ENCODE assay signal across 9 mouse cellular contexts in the genomic region with DNA sequence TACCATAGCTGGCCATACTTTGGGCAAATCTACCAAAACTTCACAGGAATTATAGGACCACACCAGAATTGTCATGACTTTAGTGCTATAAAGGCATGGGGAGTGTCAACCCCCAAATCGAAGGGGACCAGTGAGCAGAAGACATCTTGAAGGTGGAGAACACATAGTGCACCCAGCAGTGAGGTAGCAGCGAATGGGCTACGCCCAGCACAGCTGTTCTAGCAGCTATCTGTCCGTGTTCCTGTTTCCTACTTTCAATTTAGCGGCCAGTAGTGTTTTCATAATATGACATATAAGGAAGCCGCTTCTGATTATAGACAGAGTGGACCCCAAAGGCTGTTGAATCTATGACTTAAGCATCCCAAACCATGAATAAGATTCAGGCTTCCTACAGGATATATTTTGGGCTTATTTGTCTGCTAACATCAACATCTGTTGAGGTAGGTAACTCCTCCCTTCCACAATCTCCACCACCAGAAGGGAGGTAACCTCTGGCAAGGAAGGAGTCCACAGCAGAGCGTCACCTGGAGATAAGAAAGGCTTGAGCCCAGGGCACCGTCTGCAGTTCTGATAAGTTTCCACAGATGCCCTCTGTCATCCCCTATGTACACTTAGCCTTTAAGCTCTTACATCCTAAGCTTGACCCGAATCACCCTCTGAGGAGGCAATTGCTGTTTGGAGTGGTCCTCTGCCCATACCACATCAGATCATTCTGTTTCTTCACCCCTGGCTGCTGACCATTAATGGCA. TPM values are rescaled to one million over a fixed set of nuclear protein-coding genes. Genes with fewer than 3 reads are reported as not detected.
DNase-seq lines count a peak whose midpoint lies in the region; ATAC-seq and TF ChIP-seq lines count a peak whose summit lies in the region.
"Had no signal": no experiment of that assay in that cellular context is flagged by ENCODE, and none has a peak within 500 bp of the region (broad histone marks: within the 10 kb centered on the region; RNA-seq: fewer than 3 reads in every experiment).

No protein-coding gene starts in this region.

- H3K4me2 ChIP-seq in liver, embryonic 12.5 days, result peak overlapping the region; percentile 70
- no peak overlapping the region for H3K4me2 ChIP-seq in forebrain, embryonic 15.5 days (replicated peaks)

- WGBS in liver, embryonic 12.5 days (ENCODE audit: insufficient replicate concordance), result 13% methylated on average over 9 of the region's 9 CpGs
- 92% methylated on average over 9 of the region's 9 CpGs for WGBS in forebrain, embryonic 15.5 days
- 86% methylated on average over 9 of the region's 9 CpGs for WGBS in kidney, adult 2 months

- H3K36me3 ChIP-seq in liver, embryonic 12.5 days, result peaks cover 31% of the 10 kb centered on the region
- H3K36me3 ChIP-seq in splenic B cell, adult 2 months (ENCODE audit: control insufficient read depth, insufficient read depth, low read length, poor library complexity, severe bottlenecking), result no peaks in the 10 kb centered on the region
- H3K36me3 ChIP-seq in forebrain, embryonic 15.5 days, result no peaks in the 10 kb centered on the region
- H3K36me3 ChIP-seq in kidney, adult 2 months (ENCODE audit: control insufficient read depth, insufficient read depth, low read length), result no peaks in the 10 kb centered on the region

- TF ChIP-seq POLR2A in kidney, adult 2 months (IDR thresholded peaks at IDR 0.05; ENCODE audit: low read depth, low read length), result no peak

- DNase-seq in kidney, adult 9 months, result peak; percentile 8
- no peak for DNase-seq in kidney, postnatal 14 days
- DNase-seq in c-Kit-positive CD71-positive TER-119-positive erythroid progenitor cells, embryonic 14.5 days (ENCODE audit: low spot score), result peak; percentile 95
- DNase-seq in splenic B cell, adult 2 months (ENCODE audit: low read depth, low spot score), result peak; percentile 79
- DNase-seq in urinary bladder, postnatal 36 days (ENCODE audit: low spot score in 2 of 2), result no peak
- no peak for DNase-seq in kidney, adult 2 months
- DNase-seq: cerebellum, postnatal 14 days had no signal

- peak overlapping the region; percentile 72 for H3K9ac ChIP-seq in liver, embryonic 12.5 days
- H3K9ac ChIP-seq in forebrain, embryonic 15.5 days (replicated peaks), result no peak overlapping the region

- peak; percentile 97 for ATAC-seq in liver, embryonic 12.5 days
- ATAC-seq in forebrain, embryonic 15.5 days (replicated peaks), result no peak

- H3K27ac ChIP-seq in liver, embryonic 12.5 days, result peak overlapping the region; percentile 96
- H3K27ac ChIP-seq in forebrain, embryonic 15.5 days (replicated peaks), result no peak overlapping the region
- H3K27ac ChIP-seq in kidney, adult 2 months (ENCODE audit: insufficient read depth, low read depth, low read length), result no peak overlapping the region

- H3K4me1 ChIP-seq in liver, embryonic 12.5 days, result peaks cover 90% of the 10 kb centered on the region
- peaks cover 3% of the 10 kb centered on the region; the same call in 1 of the 2 replicates for H3K4me1 ChIP-seq in forebrain, embryonic 15.5 days
- peaks cover 48% of the 10 kb centered on the region for H3K4me1 ChIP-seq in kidney, adult 2 months (ENCODE audit: control insufficient read depth, insufficient read depth, low read length)

- no peaks in the 10 kb centered on the region for H3K27me3 ChIP-seq in liver, embryonic 12.5 days (replicated peaks)
- no peaks in the 10 kb centered on the region for H3K27me3 ChIP-seq in splenic B cell, adult 2 months (ENCODE audit: control insufficient read depth, insufficient read depth, low read length, poor library complexity, severe bottlenecking)
- no peaks in the 10 kb centered on the region for H3K27me3 ChIP-seq in forebrain, embryonic 15.5 days
- H3K27me3 ChIP-seq in kidney, adult 2 months (replicated peaks; ENCODE audit: control insufficient read depth, insufficient read depth, low read length), result no peaks in the 10 kb centered on the region

- H3K4me3 ChIP-seq in liver, embryonic 12.5 days, result peak overlapping the region; percentile 55
- H3K4me3 ChIP-seq in forebrain, embryonic 15.5 days, result no peak overlapping the region
- H3K4me3 ChIP-seq in kidney, adult 2 months (ENCODE audit: insufficient read depth, low read depth, low read length), result no peak overlapping the region

- H3K9me3 ChIP-seq in liver, embryonic 12.5 days (replicated peaks), result no peaks in the 10 kb centered on the region
- H3K9me3 ChIP-seq in forebrain, embryonic 15.5 days, result no peaks in the 10 kb centered on the region

- no peak for TF ChIP-seq CTCF in kidney, adult 2 months (conservative IDR thresholded peaks at IDR 0.05; ENCODE audit: insufficient read depth, insufficient read length, low read depth, low read length)

RNA-seq across cellular contexts. Expression of gene Trak2, which starts 19.4 kb away (rescaled TPM):
- 56.5 and 59.8 TPM in 2 replicates for polyA plus RNA-seq in liver, embryonic 12.5 days (2016; fragmentation: Nextera tagmentation; extraction: Ambion mirVana)
- polyA plus RNA-seq in forebrain, embryonic 15.5 days (2015; fragmentation: Nextera tagmentation; extraction: Ambion mirVana), result 21.3 and 21.9 TPM in 2 replicates
- polyA plus RNA-seq in kidney, adult 2 months (2012; rRNA removed), result 55.4 and 63.1 TPM in 2 replicates

RNA-seq across cellular contexts. Expression of gene Stradb, which starts 19.5 kb away (rescaled TPM):
- 37.5 and 38.4 TPM in 2 replicates for polyA plus RNA-seq in liver, embryonic 12.5 days (2016; fragmentation: Nextera tagmentation; extraction: Ambion mirVana)
- polyA plus RNA-seq in forebrain, embryonic 15.5 days (2015; fragmentation: Nextera tagmentation; extraction: Ambion mirVana), result 99.6 and 104 TPM in 2 replicates
- polyA plus RNA-seq in kidney, adult 2 months (2012; rRNA removed), result 25.0 and 26.6 TPM in 2 replicates

Comparison
In these comparisons a context has a peak if more than half of its experiments do, and no peak if none do; other contexts are left out.
1. DNase-seq: peak in kidney, adult 9 months (single experiment), c-Kit-positive CD71-positive TER-119-positive erythroid progenitor cells, embryonic 14.5 days (single experiment) and splenic B cell, adult 2 months (single experiment); none in kidney, postnatal 14 days (single experiment), urinary bladder, postnatal 36 days (0 of 2) and kidney, adult 2 months (single experiment).